Comparison of ENCODE assay signal across 27 mouse cellular contexts in the genomic region with DNA sequence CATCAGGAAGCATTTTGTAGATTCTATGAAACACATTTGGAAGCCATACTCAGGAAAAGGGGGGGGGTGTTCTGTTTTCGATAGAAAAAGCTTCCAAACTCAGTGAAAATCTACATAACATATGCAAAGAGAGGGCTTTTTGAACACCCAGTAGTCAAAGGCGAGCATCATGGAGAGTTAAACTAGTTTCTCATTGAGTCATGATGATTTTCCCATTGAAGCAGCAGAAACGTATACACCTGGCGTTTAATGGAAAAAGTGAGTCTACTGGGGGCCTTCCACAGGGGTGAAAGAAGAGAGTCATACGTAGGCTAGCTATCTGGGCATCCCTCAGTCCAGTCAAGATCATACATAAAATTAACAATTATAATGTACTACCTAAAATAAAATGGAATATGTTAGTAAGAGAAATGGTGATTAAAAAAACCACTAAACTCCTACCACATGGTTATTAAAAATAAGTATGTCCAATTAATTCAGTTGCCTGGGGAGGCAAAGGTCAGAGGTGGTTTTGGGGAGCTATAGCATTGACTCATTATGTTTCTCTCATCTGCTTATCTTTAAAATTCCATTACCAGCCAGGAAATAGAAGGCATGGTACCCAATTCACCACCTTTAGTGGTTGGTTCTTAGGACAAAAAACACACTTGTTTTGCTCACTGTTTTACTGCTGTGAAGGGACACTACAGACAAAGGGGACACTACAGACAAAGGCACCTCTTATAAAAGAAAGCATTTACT. TPM values are rescaled to one million over a fixed set of nuclear protein-coding genes. Genes with fewer than 3 reads are reported as not detected.
DNase-seq lines count a peak whose midpoint lies in the region; TF ChIP-seq lines count a peak whose summit lies in the region.
"Had no signal": no experiment of that assay in that cellular context is flagged by ENCODE, and none has a peak within 500 bp of the region (broad histone marks: within the 10 kb centered on the region; RNA-seq: fewer than 3 reads in every experiment).

No protein-coding gene starts in this region.

- peak; percentile 67 for DNase-seq in CD4-positive, CD25-positive, alpha-beta regulatory T cell, adult 2 months (ENCODE audit: low read depth, low spot score)
- DNase-seq in CH12.LX (ENCODE audit: extremely low read depth) (peak; percentile 96), MN1 (ENCODE audit: low spot score) (no peak)
- DNase-seq in induced T-regulatory cell, adult 2 months (ENCODE audit: low read depth), result peak; percentile 81
- DNase-seq in naive thymus-derived CD4-positive, alpha-beta T cell, adult 2 months (ENCODE audit: low read depth), result peak; percentile 16
- no peak for DNase-seq in left cerebral cortex, postnatal 10 days (ENCODE audit: extremely low spot score in 1 of 2, low spot score in 2 of 2)
- no peak for DNase-seq in B cell, adult 2 months
- DNase-seq: adrenal gland, adult 8-10 months; adrenal gland, postnatal 25 days; cerebellum, adult 18-20 months; cerebellum, adult 9-11 months; cerebellum, postnatal 25 days; embryo, embryonic 11 days; forebrain, postnatal 0 days; gastrocnemius, adult 2 months; gastrocnemius, postnatal 14 days; heart, adult 18-20 months; heart, postnatal 14 days; heart, postnatal 4 days; kidney, adult 2 months had no signal

- peaks cover 9 to 57% of the 10 kb centered on the region in 2 experiments for H3K4me1 ChIP-seq in CH12.LX (ENCODE audit: control insufficient read depth in 1 of 2, insufficient read depth in 2 of 2)
- H3K4me1 ChIP-seq: forebrain, embryonic 10.5 days; heart, embryonic 10.5 days; heart, embryonic 13.5 days had no signal

- TF ChIP-seq EP300 in CH12.LX (IDR thresholded peaks at IDR 0.05; ENCODE audit: low read length), result peak; percentile 99

- H3K9ac ChIP-seq in CH12.LX (ENCODE audit: insufficient read depth, low read depth), result 0 out of 2 replicates have a peak overlapping the region, but pooled peaks have one; percentile 18
- H3K9ac ChIP-seq: embryonic facial prominence, embryonic 13.5 days; forebrain, postnatal 0 days; heart, embryonic 13.5 days had no signal

- no peak for TF ChIP-seq CTCF in CH12.LX (conservative IDR thresholded peaks at IDR 0.05 in 1 of 2, IDR thresholded peaks at IDR 0.05 in 1 of 2; ENCODE audit: low read depth in 2 of 2, low read length in 2 of 2)

- dilution Hi-C loops in CH12.LX (cut with MboI; ENCODE audit: extremely low pct_ligation_motif_present, extremely low pct_unique_long_range_greater_than_20kb, low sequenced_read_pairs), result no loop called here

- no peak overlapping the region for H3K4me3 ChIP-seq in CH12.LX (replicated peaks in 1 of 3; ENCODE audit: low read depth in 2 of 3, low read length in 2 of 3, poor library complexity in 1 of 3)
- H3K4me3 ChIP-seq: embryonic facial prominence, embryonic 10.5 days; embryonic facial prominence, embryonic 13.5 days; erythroblast, embryonic 14.5 days; forebrain, embryonic 10.5 days; gastrocnemius, adult 2 months; heart, embryonic 10.5 days; heart, embryonic 13.5 days had no signal

- no peak for TF ChIP-seq RAD21 in CH12.LX (IDR thresholded peaks at IDR 0.05; ENCODE audit: low read depth, low read length)

- intact Hi-C loops in left cerebral cortex, postnatal 10 days (cut with DNase I), result no loop called here

- no peaks in the 10 kb centered on the region for H3K36me3 ChIP-seq in CH12.LX (replicated peaks in 1 of 2; ENCODE audit: control insufficient read depth in 1 of 2, insufficient read depth in 1 of 2, low read length in 1 of 2)
- H3K36me3 ChIP-seq: embryonic facial prominence, embryonic 10.5 days; embryonic facial prominence, embryonic 13.5 days; forebrain, embryonic 10.5 days; G1E; heart, embryonic 10.5 days; heart, embryonic 13.5 days had no signal

- no peaks in the 10 kb centered on the region for H3K9me3 ChIP-seq in CH12.LX (replicated peaks; ENCODE audit: low read length)
- H3K9me3 ChIP-seq: embryonic facial prominence, embryonic 10.5 days; embryonic facial prominence, embryonic 13.5 days; forebrain, embryonic 10.5 days; G1E; heart, embryonic 10.5 days; heart, embryonic 13.5 days had no signal

- H3K27me3 ChIP-seq in CH12.LX (replicated peaks), result no peaks in the 10 kb centered on the region
- H3K27me3 ChIP-seq: embryonic facial prominence, embryonic 13.5 days; heart, embryonic 13.5 days had no signal

- TF ChIP-seq POLR2A in CH12.LX (IDR thresholded peaks at IDR 0.05; ENCODE audit: low read depth, low read length), result no peak

- peak overlapping the region; percentile 99; the same call in 1 of the 2 replicates for H3K27ac ChIP-seq in CH12.LX (ENCODE audit: insufficient read depth, low read depth)
- H3K27ac ChIP-seq: embryonic facial prominence, embryonic 10.5 days; embryonic facial prominence, embryonic 13.5 days; forebrain, embryonic 10.5 days; gastrocnemius, adult 2 months; heart, embryonic 10.5 days; heart, embryonic 13.5 days had no signal

- no peaks in the 10 kb centered on the region for H3K79me2 ChIP-seq in CH12.LX (replicated peaks; ENCODE audit: control insufficient read depth, extremely low read depth, insufficient read depth, poor library complexity, severe bottlenecking)

- peak overlapping the region; percentile 55; the same call in 1 of the 2 replicates for H3K4me2 ChIP-seq in CH12.LX (ENCODE audit: insufficient read depth, low read depth, poor library complexity, severe bottlenecking)
- H3K4me2 ChIP-seq: embryonic facial prominence, embryonic 13.5 days; heart, embryonic 13.5 days had no signal

- in situ Hi-C loops in CH12.LX (cut with MboI; ENCODE audit: low pct_ligation_motif_present, low pct_unique_long_range_greater_than_20kb, low sequenced_read_pairs), result loop anchor here (10.0 kb wide), 1 partner anchor 100 kb away; no protein-coding TSS in a partner anchor

TF ChIP-seq in CH12.LX, 34 proteins besides CTCF, POLR2A, EP300 and RAD21:
- TF ChIP-seq IRF4 (IDR thresholded peaks at IDR 0.05; ENCODE audit: low read depth, low read length) (peak; percentile 98), MAZ (IDR thresholded peaks at IDR 0.05; ENCODE audit: low read depth, low read length) (peak; percentile 96), BHLHE40 (IDR thresholded peaks at IDR 0.05; ENCODE audit: low read depth, low read length) (peak; percentile 79), NRF1 (IDR thresholded peaks at IDR 0.05; ENCODE audit: low read depth, low read length) (no peak), UBTF (IDR thresholded peaks at IDR 0.05; ENCODE audit: low read depth, low read length) (no peak), GABPA (IDR thresholded peaks at IDR 0.05; ENCODE audit: insufficient replicate concordance, low read depth, low read length) (no peak), ETS1 (conservative IDR thresholded peaks at IDR 0.05; ENCODE audit: low read depth, low read length) (peak; percentile 97), PAX5 (IDR thresholded peaks at IDR 0.05; ENCODE audit: low read length) (no peak), USF1 (IDR thresholded peaks at IDR 0.05; ENCODE audit: low read depth, low read length) (no peak), ZNF384 (IDR thresholded peaks at IDR 0.05; ENCODE audit: low read depth, low read length) (peak; percentile 58; the same call in 1 of the 2 replicates), E2F4 (IDR thresholded peaks at IDR 0.05; ENCODE audit: insufficient replicate concordance, low read depth, low read length) (peak; percentile 68; the same call in 1 of the 2 replicates), CHD2 (IDR thresholded peaks at IDR 0.05; ENCODE audit: low read length) (peak; percentile 89), SIN3A (IDR thresholded peaks at IDR 0.05; ENCODE audit: low read length) (peak; percentile 71), SMC3 (IDR thresholded peaks at IDR 0.05; ENCODE audit: low read depth, low read length) (no peak), ZC3H11A (IDR thresholded peaks at IDR 0.05; ENCODE audit: low read depth, low read length) (no peak), MXI1 (IDR thresholded peaks at IDR 0.05; ENCODE audit: low read depth, low read length) (no peak; the same call in 1 of the 2 replicates), MAFK (IDR thresholded peaks at IDR 0.05; ENCODE audit: insufficient replicate concordance, low read length) (peak; percentile 90), ZKSCAN1 (IDR thresholded peaks at IDR 0.05; ENCODE audit: borderline replicate concordance, low read depth, low read length) (no peak), MEF2A (IDR thresholded peaks at IDR 0.05; ENCODE audit: borderline replicate concordance, low read depth, low read length) (peak; percentile 91), JUND (conservative IDR thresholded peaks at IDR 0.05; ENCODE audit: low read depth, low read length) (peak; percentile 99), MYC (IDR thresholded peaks at IDR 0.05; ENCODE audit: low read depth, low read length) (0 out of 2 replicates have a peak, but pooled peaks have one; percentile 19), CHD1 (IDR thresholded peaks at IDR 0.05; ENCODE audit: low read depth, low read length) (no peak), RCOR1 (conservative IDR thresholded peaks at IDR 0.05; ENCODE audit: low read depth, low read length) (peak; percentile 95), TCF12 (IDR thresholded peaks at IDR 0.05; ENCODE audit: low read depth, low read length) (peak; percentile 98), NELFE (IDR thresholded peaks at IDR 0.05; ENCODE audit: low read depth, low read length) (no peak), JUN (IDR thresholded peaks at IDR 0.05; ENCODE audit: insufficient read depth, low read depth, low read length) (peak; percentile 99), HCFC1 (IDR thresholded peaks at IDR 0.05; ENCODE audit: low read depth, low read length) (peak; percentile 47; the same call in 1 of the 2 replicates), ELF1 (IDR thresholded peaks at IDR 0.05; ENCODE audit: low read depth, low read length) (peak; percentile 47; the same call in 1 of the 2 replicates), ZMIZ1 (IDR thresholded peaks at IDR 0.05; ENCODE audit: low read depth, low read length) (no peak), MAX (IDR thresholded peaks at IDR 0.05; ENCODE audit: low read length) (peak; percentile 68), TBP (conservative IDR thresholded peaks at IDR 0.05; ENCODE audit: low read depth, low read length) (peak; percentile 42; the same call in 1 of the 2 replicates), POLR2AphosphoS2 (IDR thresholded peaks at IDR 0.05; ENCODE audit: low read depth, low read length) (no peak)

RNA-seq across cellular contexts. Expression of gene Eea1, which starts 25.8 kb away (rescaled TPM):
- total RNA-seq in CH12.LX (2012; rRNA removed), result 13.3 and 14.6 TPM in 2 replicates
- total RNA-seq in CH12.LX (2014; rRNA removed), result 13.3 and 15.5 TPM in 2 replicates
- 15.6 and 15.7 TPM in 2 replicates for polyA plus RNA-seq in CH12.LX (2012; ENCODE audit: insufficient read length, low read depth)
- total RNA-seq in left cerebral cortex, postnatal 10 days (2021), result 10 to 100 TPM; 23.9 to 25.2 TPM

Comparison
In these comparisons a context has a peak if more than half of its experiments do, and no peak if none do; other contexts are left out.
1. DNase-seq: peak in CD4-positive, CD25-positive, alpha-beta regulatory T cell, adult 2 months (single experiment), CH12.LX (single experiment), induced T-regulatory cell, adult 2 months (single experiment) and naive thymus-derived CD4-positive, alpha-beta T cell, adult 2 months (single experiment); none in left cerebral cortex, postnatal 10 days (0 of 2), B cell, adult 2 months (0 of 2) and MN1 (single experiment).